Mouse (Mus musculus) kidney, adult 2 months (tissue): ENCODE data around the gene Hps6.

Experiments used
- CTCF ChIP-seq: fragments of 200-500 bp; conservative IDR thresholded peaks from 2 replicates; pipeline ENCODE4 v1.5.1; 2011; ENCODE audit warnings: low read depth, mild to moderate bottlenecking, control low read depth, low read length, moderate library complexity, mixed read lengths; ENCODE audit not compliant: insufficient read depth, insufficient read length
- POLR2A ChIP-seq: fragments of 200-500 bp; IDR thresholded peaks from one replicate; pipeline ENCODE4 v1.6.1; 2011; ENCODE audit warnings: low read depth, low read length, control low read depth

DNA sequence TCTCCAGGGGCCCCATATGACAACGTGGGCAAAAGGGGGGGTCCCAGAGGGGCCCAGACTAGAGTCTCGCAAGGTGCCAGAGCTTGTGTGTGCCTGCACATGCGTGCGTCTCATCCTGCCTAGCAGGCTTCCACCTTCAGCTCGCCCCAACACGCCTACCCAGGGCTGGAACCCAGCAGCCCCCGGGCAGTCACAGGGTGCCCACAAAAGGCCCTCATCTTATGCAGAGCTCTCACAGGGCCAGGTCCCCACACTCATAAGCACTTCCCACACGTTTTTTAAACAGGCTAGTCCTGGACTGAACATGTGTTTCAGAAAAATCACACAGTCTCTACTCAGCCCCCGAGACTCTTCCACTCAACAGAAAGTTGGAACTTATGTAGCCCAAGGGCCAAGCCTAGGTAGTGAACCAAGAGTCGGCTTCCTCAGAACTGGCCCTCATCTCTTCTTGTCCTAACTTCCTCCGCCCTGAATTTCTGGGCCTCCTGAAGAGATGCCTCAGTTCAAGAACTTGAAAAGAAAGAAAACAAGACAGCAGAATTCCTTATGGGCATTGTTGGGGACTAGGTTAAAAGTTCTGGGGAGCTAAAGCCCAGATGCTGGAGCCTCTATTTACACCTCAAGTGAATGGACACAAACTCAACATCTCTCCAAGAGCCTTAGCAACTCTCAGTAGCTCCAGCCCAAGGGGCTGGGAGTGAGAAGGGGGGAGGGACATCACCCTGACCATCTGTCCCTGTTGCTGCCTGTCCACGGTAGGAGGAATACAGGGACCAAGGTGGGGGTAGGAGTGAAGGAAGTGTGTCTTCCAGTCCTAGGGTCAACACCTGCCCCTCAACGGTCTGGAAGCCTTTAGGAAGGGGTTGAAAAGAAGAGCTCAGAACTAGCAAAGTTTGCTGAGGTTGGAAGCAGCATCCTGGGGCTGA is 34.9 kb downstream of the Hps6 start:
- TF ChIP-seq POLR2A (no peak), CTCF (no peak)
